Mouse (Mus musculus): ENCODE results near the gene Garnl3. TPM values are rescaled to one million over a fixed set of nuclear protein-coding genes. Genes with fewer than 3 reads are reported as not detected.

Garnl3 gene
- total and polyA plus RNA-seq, 2 experiments from 2014 or later = 4.0 to 6.1 TPM

DNA sequence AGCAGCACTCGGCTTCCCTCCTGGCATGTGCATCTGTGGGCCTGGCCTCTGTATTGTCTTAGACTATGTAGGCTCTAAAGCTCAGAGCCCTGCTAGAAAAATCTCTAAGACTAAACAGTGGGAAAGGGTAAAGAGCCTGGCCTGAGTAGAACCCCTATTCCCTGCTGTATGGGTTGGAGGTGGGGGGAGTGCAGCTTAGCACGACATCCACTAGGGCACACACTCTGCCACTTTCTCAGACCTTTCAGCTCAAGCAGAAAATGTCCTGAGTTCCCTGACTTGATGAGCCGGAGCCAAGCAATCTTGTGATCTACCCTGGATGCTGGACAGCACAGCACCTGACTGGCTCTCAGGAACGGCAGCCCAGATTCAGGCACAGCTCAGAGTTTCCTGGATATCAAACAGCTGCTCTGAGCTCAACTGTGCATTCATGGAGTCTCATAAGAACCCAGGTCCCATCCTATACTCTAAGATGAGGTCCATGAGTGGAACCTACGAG lies 24.9 kb upstream of the Garnl3 start:
- WGBS = 76% methylated on average over 5 of the region's 5 CpGs
- H3K27ac ChIP-seq (ENCODE audit: low read depth) = no peak overlapping the region
- peaks cover 12% of the 10 kb centered on the region for H3K4me1 ChIP-seq (ENCODE audit: control insufficient read depth, insufficient read depth)
- ATAC-seq (ENCODE audit: insufficient read depth, low read depth) (no peak), DNase-seq (ENCODE audit: low spot score) (no peak)
- TF ChIP-seq EP300 (IDR thresholded peaks at IDR 0.05; ENCODE audit: low read depth) (no peak), CTCF (IDR thresholded peaks at IDR 0.05; ENCODE audit: low read depth) (no peak)
- H3K4me3 ChIP-seq (ENCODE audit: low read depth, low read length) = no peak overlapping the region
- H3K9ac ChIP-seq (replicated peaks; ENCODE audit: low read depth, low read length) = no peak overlapping the region
- no peaks in the 10 kb centered on the region for H3K36me3 ChIP-seq (replicated peaks; ENCODE audit: control insufficient read depth, insufficient read depth, low read length)
- H3K27me3 ChIP-seq (ENCODE audit: control insufficient read depth, insufficient read depth, low read length) = no peaks in the 10 kb centered on the region
- no peak overlapping the region for H3K4me2 ChIP-seq (ENCODE audit: low read depth, low read length)
- no peaks in the 10 kb centered on the region for H3K9me3 ChIP-seq (replicated peaks; ENCODE audit: control insufficient read depth, low read length)

DNA sequence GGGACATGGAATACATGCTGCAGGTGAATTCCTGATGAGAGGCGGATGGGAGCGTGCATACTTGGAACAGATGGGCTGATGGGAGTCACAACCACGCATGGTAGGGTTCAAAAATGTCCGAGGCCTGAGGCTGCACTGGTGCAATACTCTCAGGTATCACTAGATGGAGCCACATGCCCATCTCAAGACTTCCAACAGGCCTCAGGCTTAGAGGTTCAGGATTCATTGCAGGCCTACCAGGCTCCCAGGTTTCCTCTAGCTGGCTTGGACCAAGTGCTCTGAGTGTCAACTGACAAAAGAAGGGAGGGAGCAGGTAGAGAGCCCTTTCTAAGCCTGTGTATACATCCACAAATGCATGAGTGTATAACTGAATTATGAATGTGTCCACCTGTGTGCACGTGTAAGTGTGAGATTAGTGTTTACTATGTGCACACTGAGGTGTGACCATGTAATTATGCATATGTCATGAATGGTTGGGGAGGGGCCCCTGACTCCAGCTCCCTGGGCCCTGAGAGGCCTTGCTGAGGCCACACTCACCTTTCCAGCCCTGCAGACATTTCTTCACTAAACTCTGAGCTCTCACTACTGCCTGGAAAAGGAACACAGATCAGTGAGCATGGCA lies 23.4 kb upstream of the Garnl3 start:
- 28% methylated on average over 5 of the region's 5 CpGs for WGBS

DNA sequence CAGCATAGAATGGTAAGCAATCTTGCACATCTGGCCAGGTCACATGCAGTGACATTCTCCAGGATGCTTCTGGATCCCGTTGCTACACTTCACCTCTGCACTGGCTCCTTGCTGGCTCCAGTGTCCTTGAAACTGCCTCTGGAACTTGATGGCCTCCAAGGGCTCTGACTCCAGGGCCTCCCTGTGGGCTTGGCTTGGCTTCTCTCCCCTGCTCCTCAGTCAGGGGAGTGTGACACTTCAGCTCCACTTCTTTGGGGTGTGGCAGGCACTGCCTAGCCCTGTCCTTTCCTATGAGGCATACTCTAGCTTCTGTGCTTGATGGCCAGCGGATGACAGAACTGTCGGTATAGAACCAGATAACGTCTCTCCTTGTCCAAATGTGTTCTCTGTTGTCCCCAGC lies 15.5 kb upstream of the Garnl3 start:
- TF ChIP-seq EP300 (IDR thresholded peaks at IDR 0.05; ENCODE audit: low read depth) (no peak), CTCF (IDR thresholded peaks at IDR 0.05; ENCODE audit: low read depth) (no peak)

More for the DNA sequence above, 23.4 kb upstream of the Garnl3 start:
- H3K27me3 ChIP-seq (ENCODE audit: control insufficient read depth, insufficient read depth, low read length) = no peaks in the 10 kb centered on the region
- peak; percentile 47; the same call in 1 of the 2 replicates for ATAC-seq (ENCODE audit: insufficient read depth, low read depth)
- peak; percentile 81 for DNase-seq (ENCODE audit: low spot score)
- no peak overlapping the region for H3K27ac ChIP-seq (ENCODE audit: low read depth)
- H3K9ac ChIP-seq (replicated peaks; ENCODE audit: low read depth, low read length) = no peak overlapping the region
- H3K36me3 ChIP-seq (replicated peaks; ENCODE audit: control insufficient read depth, insufficient read depth, low read length) = no peaks in the 10 kb centered on the region
- no peaks in the 10 kb centered on the region for H3K9me3 ChIP-seq (replicated peaks; ENCODE audit: control insufficient read depth, low read length)
- TF ChIP-seq CTCF (IDR thresholded peaks at IDR 0.05; ENCODE audit: low read depth) (peak; percentile 98), EP300 (IDR thresholded peaks at IDR 0.05; ENCODE audit: low read depth) (no peak)
- H3K4me3 ChIP-seq (ENCODE audit: low read depth, low read length) = no peak overlapping the region
- H3K4me1 ChIP-seq (ENCODE audit: control insufficient read depth, insufficient read depth) = peaks cover 3% of the 10 kb centered on the region
- no peak overlapping the region for H3K4me2 ChIP-seq (ENCODE audit: low read depth, low read length)

DNA sequence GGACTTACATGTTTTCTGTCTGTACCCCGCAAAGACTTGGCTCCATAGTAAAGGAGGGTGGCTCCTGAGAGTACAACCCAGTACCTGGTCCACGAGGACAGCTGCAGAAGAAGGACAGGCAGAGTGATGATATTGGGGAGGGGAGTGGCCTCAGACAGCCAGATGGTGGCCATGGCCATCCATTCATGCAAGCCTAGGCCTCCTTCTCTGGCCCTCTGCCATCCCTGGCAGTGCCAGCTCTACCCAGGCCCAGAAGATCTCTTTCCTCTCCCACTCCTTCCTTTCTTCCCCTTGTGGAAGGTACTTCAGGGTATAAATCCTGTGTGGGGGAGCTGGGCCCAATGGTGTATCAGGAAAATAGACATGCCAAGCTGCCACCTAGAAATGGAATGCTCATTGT lies 11.8 kb upstream of the Garnl3 start:
- H3K27me3 ChIP-seq (ENCODE audit: control insufficient read depth, insufficient read depth, low read length) = no peaks in the 10 kb centered on the region
- TF ChIP-seq EP300 (IDR thresholded peaks at IDR 0.05; ENCODE audit: low read depth) = no peak
- no peak for TF ChIP-seq CTCF (IDR thresholded peaks at IDR 0.05; ENCODE audit: low read depth)
- H3K9me3 ChIP-seq (replicated peaks; ENCODE audit: control insufficient read depth, low read length) = no peaks in the 10 kb centered on the region
- H3K36me3 ChIP-seq (replicated peaks; ENCODE audit: control insufficient read depth, insufficient read depth, low read length) = no peaks in the 10 kb centered on the region
- H3K4me2 ChIP-seq (ENCODE audit: low read depth, low read length) = no peak overlapping the region
- H3K9ac ChIP-seq (replicated peaks; ENCODE audit: low read depth, low read length) = no peak overlapping the region
- WGBS = 83% methylated on average over 2 of the region's 2 CpGs
- DNase-seq (ENCODE audit: low spot score) (no peak), ATAC-seq (ENCODE audit: insufficient read depth, low read depth) (no peak)
- H3K27ac ChIP-seq (ENCODE audit: low read depth) = no peak overlapping the region
- no peak overlapping the region for H3K4me3 ChIP-seq (ENCODE audit: low read depth, low read length)
- no peaks in the 10 kb centered on the region for H3K4me1 ChIP-seq (ENCODE audit: control insufficient read depth, insufficient read depth)

More for the DNA sequence above, 15.5 kb upstream of the Garnl3 start:
- no peak for DNase-seq (ENCODE audit: low spot score)
- Histone ChIP-seq H3K27me3 (ENCODE audit: control insufficient read depth, insufficient read depth, low read length) (no peaks in the 10 kb centered on the region), H3K9me3 (replicated peaks; ENCODE audit: control insufficient read depth, low read length) (no peaks in the 10 kb centered on the region), H3K4me3 (ENCODE audit: low read depth, low read length) (no peak overlapping the region), H3K27ac (ENCODE audit: low read depth) (no peak overlapping the region), H3K4me1 (ENCODE audit: control insufficient read depth, insufficient read depth) (no peaks in the 10 kb centered on the region), H3K9ac (replicated peaks; ENCODE audit: low read depth, low read length) (no peak overlapping the region), H3K4me2 (ENCODE audit: low read depth, low read length) (no peak overlapping the region), H3K36me3 (replicated peaks; ENCODE audit: control insufficient read depth, insufficient read depth, low read length) (no peaks in the 10 kb centered on the region)
- WGBS = 50% methylated on average over 4 of the region's 4 CpGs
- ATAC-seq (ENCODE audit: insufficient read depth, low read depth) = no peak

DNA sequence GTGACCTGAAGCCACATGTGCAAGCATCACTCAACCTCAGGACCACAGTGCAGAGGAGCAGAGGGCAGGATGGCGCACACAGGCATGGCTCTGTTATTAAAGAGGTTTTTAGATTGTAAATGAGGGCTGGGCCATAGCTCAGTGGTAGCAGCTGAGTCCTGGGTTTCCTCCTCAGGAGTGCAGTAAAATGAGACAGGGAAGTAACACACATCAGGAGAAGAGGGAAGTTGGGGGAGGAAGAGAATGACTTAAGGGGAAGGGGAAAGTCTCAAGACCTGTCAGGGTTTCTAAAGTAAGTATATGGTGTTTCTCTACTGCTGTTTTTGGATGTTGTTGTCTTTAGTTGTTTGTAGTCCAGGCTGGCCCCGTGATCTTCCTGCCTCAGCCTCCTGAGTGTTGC lies 7.0 kb upstream of the Garnl3 start:
- WGBS = 80% methylated on average over 2 of the region's 2 CpGs
- no peaks in the 10 kb centered on the region for H3K9me3 ChIP-seq (replicated peaks; ENCODE audit: control insufficient read depth, low read length)
- no peaks in the 10 kb centered on the region for H3K4me1 ChIP-seq (ENCODE audit: control insufficient read depth, insufficient read depth)
- H3K9ac ChIP-seq (replicated peaks; ENCODE audit: low read depth, low read length) = no peak overlapping the region
- H3K27ac ChIP-seq (ENCODE audit: low read depth) = no peak overlapping the region
- no peaks in the 10 kb centered on the region for H3K36me3 ChIP-seq (replicated peaks; ENCODE audit: control insufficient read depth, insufficient read depth, low read length)
- TF ChIP-seq EP300 (IDR thresholded peaks at IDR 0.05; ENCODE audit: low read depth) (no peak), CTCF (IDR thresholded peaks at IDR 0.05; ENCODE audit: low read depth) (no peak)
- ATAC-seq (ENCODE audit: insufficient read depth, low read depth) (no peak), DNase-seq (ENCODE audit: low spot score) (no peak)
- no peak overlapping the region for H3K4me3 ChIP-seq (ENCODE audit: low read depth, low read length)
- H3K27me3 ChIP-seq (ENCODE audit: control insufficient read depth, insufficient read depth, low read length) = no peaks in the 10 kb centered on the region
- H3K4me2 ChIP-seq (ENCODE audit: low read depth, low read length) = no peak overlapping the region

DNA sequence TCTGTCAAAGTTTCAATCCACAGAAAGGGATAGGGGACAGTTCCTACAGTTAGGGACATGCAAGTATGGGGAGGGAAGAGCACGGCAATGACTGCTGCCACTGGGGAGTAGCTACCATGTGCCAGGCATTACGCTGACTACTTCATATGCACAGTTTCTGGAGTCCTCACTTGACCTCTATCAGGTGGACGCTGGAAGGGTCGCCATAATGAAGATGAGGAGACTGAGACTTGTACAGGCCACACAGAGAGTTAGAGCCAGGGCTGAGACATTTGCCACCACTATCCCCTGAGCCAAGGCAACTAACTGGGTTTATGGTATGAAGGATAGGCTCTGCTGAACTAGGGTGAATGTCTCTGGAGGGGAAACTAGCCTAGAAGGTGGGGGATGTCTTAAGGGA lies 6.3 kb upstream of the Garnl3 start:
- Histone ChIP-seq H3K9ac (replicated peaks; ENCODE audit: low read depth, low read length) (no peak overlapping the region), H3K27me3 (ENCODE audit: control insufficient read depth, insufficient read depth, low read length) (0 out of 2 replicates have a peak, but pooled peaks cover 3% of the 10 kb centered on the region), H3K36me3 (replicated peaks; ENCODE audit: control insufficient read depth, insufficient read depth, low read length) (no peaks in the 10 kb centered on the region), H3K4me1 (ENCODE audit: control insufficient read depth, insufficient read depth) (no peaks in the 10 kb centered on the region), H3K4me3 (ENCODE audit: low read depth, low read length) (no peak overlapping the region), H3K27ac (ENCODE audit: low read depth) (no peak overlapping the region), H3K4me2 (ENCODE audit: low read depth, low read length) (no peak overlapping the region), H3K9me3 (replicated peaks; ENCODE audit: control insufficient read depth, low read length) (no peaks in the 10 kb centered on the region)
- DNase-seq (ENCODE audit: low spot score) (no peak), ATAC-seq (ENCODE audit: insufficient read depth, low read depth) (no peak)
- TF ChIP-seq CTCF (IDR thresholded peaks at IDR 0.05; ENCODE audit: low read depth) = no peak
- no peak for TF ChIP-seq EP300 (IDR thresholded peaks at IDR 0.05; ENCODE audit: low read depth)
- WGBS = 87% methylated on average over 4 of the region's 4 CpGs
